In the genomic region with DNA sequence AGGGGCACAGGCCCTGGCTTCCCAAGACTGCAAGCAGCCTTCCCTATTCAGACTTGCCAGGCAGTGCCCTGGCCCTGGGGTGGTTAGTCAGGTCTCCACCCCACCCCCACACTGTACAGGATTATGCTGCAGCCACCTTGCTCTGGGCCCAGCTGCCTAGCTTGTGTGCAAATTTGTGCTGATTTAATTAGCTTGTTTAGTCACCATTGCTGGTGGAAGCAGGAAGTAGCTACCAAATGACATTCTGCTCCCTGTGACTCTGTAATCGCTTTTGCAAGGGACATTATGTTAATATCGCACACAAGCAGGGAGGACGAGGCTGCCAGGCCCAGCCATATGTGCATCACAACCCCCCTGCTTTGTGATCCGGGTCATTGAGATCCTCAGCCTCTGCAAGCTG, we compare ENCODE assay signal across 9 mouse cellular contexts.
DNase-seq lines count a peak whose midpoint lies in the region; ATAC-seq and TF ChIP-seq lines count a peak whose summit lies in the region.
"Had no signal": no experiment of that assay in that cellular context is flagged by ENCODE, and none has a peak within 500 bp of the region (broad histone marks: within the 10 kb centered on the region; RNA-seq: fewer than 3 reads in every experiment).

No protein-coding gene starts in this region.

- H3K27ac ChIP-seq in bone marrow macrophage, adult 2 months (ENCODE audit: insufficient read depth, low read depth, low read length) = peak overlapping the region; percentile 65
- no peak overlapping the region for H3K27ac ChIP-seq in intestine, embryonic 15.5 days
- peak overlapping the region; percentile 66 for H3K27ac ChIP-seq in midbrain, embryonic 15.5 days

- no peak for TF ChIP-seq CTCF in bone marrow macrophage, adult 2 months (IDR thresholded peaks at IDR 0.05; ENCODE audit: low read depth, low read length)

- no peaks in the 10 kb centered on the region for H3K9me3 ChIP-seq in intestine, embryonic 15.5 days
- no peaks in the 10 kb centered on the region for H3K9me3 ChIP-seq in midbrain, embryonic 15.5 days

- peak; percentile 66 to 73 for DNase-seq in cerebellum, postnatal 10 days
- no peak for DNase-seq in right cerebral cortex, postnatal 14 days
- no peak for DNase-seq in B cell, adult 2 months
- DNase-seq in thymus, postnatal 25 days = no peak

- H3K9ac ChIP-seq in intestine, embryonic 15.5 days = no peak overlapping the region
- H3K9ac ChIP-seq in midbrain, embryonic 15.5 days = no peak overlapping the region

- H3K4me1 ChIP-seq in bone marrow macrophage, adult 2 months (ENCODE audit: control insufficient read depth, insufficient read depth, low read length) = peaks cover 43% of the 10 kb centered on the region
- no peaks in the 10 kb centered on the region for H3K4me1 ChIP-seq in intestine, embryonic 15.5 days (replicated peaks)
- H3K4me1 ChIP-seq in midbrain, embryonic 15.5 days = peaks cover 31% of the 10 kb centered on the region

- H3K4me3 ChIP-seq in bone marrow macrophage, adult 2 months (ENCODE audit: insufficient read depth, low read length) = no peak overlapping the region
- no peak overlapping the region for H3K4me3 ChIP-seq in intestine, embryonic 15.5 days (replicated peaks)
- H3K4me3 ChIP-seq in midbrain, embryonic 15.5 days = no peak overlapping the region
- H3K4me3 ChIP-seq: erythroblast, embryonic 14.5 days had no signal

- WGBS in intestine, embryonic 15.5 days = 66% methylated on average over 4 of the region's 4 CpGs
- 21% methylated on average over 4 of the region's 4 CpGs for WGBS in midbrain, embryonic 15.5 days

- ATAC-seq in intestine, embryonic 15.5 days = peak; percentile 55
- peak; percentile 89 for ATAC-seq in midbrain, embryonic 15.5 days (replicated peaks)
- no peak for ATAC-seq in erythroid progenitor cell, adult 5-6 weeks (replicated peaks; ENCODE audit: low FRiP score, poor library complexity, severe bottlenecking)

- no peak for TF ChIP-seq POLR2A in bone marrow macrophage, adult 2 months (IDR thresholded peaks at IDR 0.05; ENCODE audit: borderline replicate concordance, low read depth, low read length)

- H3K27me3 ChIP-seq in intestine, embryonic 15.5 days (replicated peaks) = no peaks in the 10 kb centered on the region; the same call in 1 of the 2 replicates
- no peaks in the 10 kb centered on the region for H3K27me3 ChIP-seq in midbrain, embryonic 15.5 days (replicated peaks)

- H3K4me2 ChIP-seq in intestine, embryonic 15.5 days (replicated peaks) = no peak overlapping the region
- no peak overlapping the region for H3K4me2 ChIP-seq in midbrain, embryonic 15.5 days

- no peaks in the 10 kb centered on the region for H3K36me3 ChIP-seq in intestine, embryonic 15.5 days
- H3K36me3 ChIP-seq in midbrain, embryonic 15.5 days (replicated peaks) = no peaks in the 10 kb centered on the region

Comparison
In these comparisons a context has a peak if more than half of its experiments do, and no peak if none do; other contexts are left out.
1. DNase-seq: peak in cerebellum, postnatal 10 days (2 of 2); none in right cerebral cortex, postnatal 14 days (single experiment), B cell, adult 2 months (0 of 2) and thymus, postnatal 25 days (single experiment).